Mouse (Mus musculus): ENCODE results near the gene Aldh1l1.

DNA sequence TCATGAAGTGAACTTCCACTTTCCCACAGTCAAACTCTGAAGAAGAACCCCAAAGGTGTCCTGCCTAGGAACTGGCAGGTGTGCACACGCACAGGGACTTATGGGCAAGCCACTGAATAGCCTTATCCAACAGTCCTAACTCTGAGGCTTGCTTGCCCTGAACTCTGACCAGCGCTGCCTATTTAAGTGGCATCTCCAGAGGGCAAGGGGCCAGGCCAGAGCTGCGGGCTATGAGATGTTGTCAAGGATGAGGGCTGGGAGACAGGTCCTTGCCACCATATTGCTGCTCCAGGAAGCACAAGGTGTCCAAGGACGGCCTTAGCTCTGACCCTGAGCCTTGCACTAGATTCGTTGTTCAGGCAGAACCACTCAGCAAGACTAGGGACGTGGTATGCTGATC lies 17.2 kb upstream of the Aldh1l1 start:
- TF ChIP-seq CTCF (IDR thresholded peaks at IDR 0.05; ENCODE audit: low read depth, low read length) (no peak), POLR2A (IDR thresholded peaks at IDR 0.05; ENCODE audit: extremely low read depth, insufficient read depth, low read length) (no peak)

All from liver, adult 2 months (tissue).